In the genomic region with DNA sequence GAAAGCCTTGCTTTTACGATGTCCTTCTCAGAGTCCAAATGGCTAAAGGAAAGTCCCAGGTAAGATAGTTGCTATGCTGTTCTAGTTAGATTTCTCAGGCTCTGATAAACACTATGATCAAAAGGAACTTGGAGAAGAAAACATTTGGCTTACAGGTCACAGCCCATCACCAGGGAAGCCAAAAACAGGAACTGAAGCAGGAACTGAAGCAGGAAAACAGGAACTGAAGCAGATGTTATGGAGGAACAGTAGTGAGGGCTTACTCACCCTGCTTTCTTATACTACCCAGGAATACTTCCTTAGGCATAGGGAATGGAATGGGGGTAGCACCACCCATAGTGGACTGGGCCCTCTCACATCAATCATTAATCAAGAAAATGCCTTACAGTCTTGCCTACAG, we compare ENCODE assay signal across 25 mouse cellular contexts. TPM values are rescaled to one million over a fixed set of nuclear protein-coding genes. Genes with fewer than 3 reads are reported as not detected.
A peak's percentile ranks its signal among the peaks of the same experiment; 100 is the strongest.
DNase-seq lines count a peak whose midpoint lies in the region; ATAC-seq and TF ChIP-seq lines count a peak whose summit lies in the region.
"Had no signal": no experiment of that assay in that cellular context is flagged by ENCODE, and none has a peak within 500 bp of the region (broad histone marks: within the 10 kb centered on the region; RNA-seq: fewer than 3 reads in every experiment).

No protein-coding gene starts in this region.

- dilution Hi-C loops in CH12.LX (cut with MboI; ENCODE audit: extremely low pct_ligation_motif_present, extremely low pct_unique_long_range_greater_than_20kb, low sequenced_read_pairs) = no loop called here

- TF ChIP-seq POLR2A in CH12.LX (IDR thresholded peaks at IDR 0.05; ENCODE audit: low read depth, low read length) = no peak

- H3K9me3 ChIP-seq in CH12.LX (replicated peaks; ENCODE audit: low read length) = peaks cover 4% of the 10 kb centered on the region
- H3K9me3 ChIP-seq in kidney, embryonic 15.5 days (replicated peaks) = no peaks in the 10 kb centered on the region
- H3K9me3 ChIP-seq: embryonic facial prominence, embryonic 13.5 days; forebrain, embryonic 12.5 days; heart, embryonic 15.5 days; intestine, embryonic 15.5 days had no signal

- peaks cover 0 to 4% of the 10 kb centered on the region in 2 experiments; a peak in 1 of 4 replicates for H3K4me1 ChIP-seq in CH12.LX (ENCODE audit: control insufficient read depth in 1 of 2, insufficient read depth in 2 of 2)
- H3K4me1 ChIP-seq in kidney, embryonic 15.5 days = no peaks in the 10 kb centered on the region
- H3K4me1 ChIP-seq: embryonic facial prominence, embryonic 13.5 days; forebrain, embryonic 12.5 days; heart, embryonic 15.5 days; intestine, embryonic 15.5 days had no signal

- H3K79me2 ChIP-seq in CH12.LX (replicated peaks; ENCODE audit: control insufficient read depth, extremely low read depth, insufficient read depth, poor library complexity, severe bottlenecking) = no peaks in the 10 kb centered on the region

- WGBS in kidney, embryonic 15.5 days = 88% methylated on average over 1 of the region's 1 CpGs

- peak; percentile 68 for TF ChIP-seq EP300 in CH12.LX (IDR thresholded peaks at IDR 0.05; ENCODE audit: low read length)

- no peaks in the 10 kb centered on the region for H3K36me3 ChIP-seq in CH12.LX (replicated peaks in 1 of 2; ENCODE audit: control insufficient read depth in 1 of 2, insufficient read depth in 1 of 2, low read length in 1 of 2)
- no peaks in the 10 kb centered on the region for H3K36me3 ChIP-seq in kidney, embryonic 15.5 days
- H3K36me3 ChIP-seq: embryonic facial prominence, embryonic 13.5 days; forebrain, embryonic 12.5 days; heart, embryonic 15.5 days; intestine, embryonic 15.5 days had no signal

- peaks cover 14% of the 10 kb centered on the region for H3K27me3 ChIP-seq in CH12.LX (replicated peaks)
- no peaks in the 10 kb centered on the region for H3K27me3 ChIP-seq in kidney, embryonic 15.5 days
- H3K27me3 ChIP-seq: embryonic facial prominence, embryonic 13.5 days; forebrain, embryonic 12.5 days; heart, embryonic 15.5 days; intestine, embryonic 15.5 days had no signal

- no peak overlapping the region for H3K4me3 ChIP-seq in CH12.LX (replicated peaks in 1 of 3; ENCODE audit: low read depth in 2 of 3, low read length in 2 of 3, poor library complexity in 1 of 3)
- no peak overlapping the region for H3K4me3 ChIP-seq in kidney, embryonic 15.5 days (replicated peaks)
- H3K4me3 ChIP-seq: embryonic facial prominence, embryonic 13.5 days; forebrain, embryonic 12.5 days; gastrocnemius, adult 2 months; heart, embryonic 15.5 days; intestine, embryonic 15.5 days had no signal

- no peak overlapping the region for H3K4me2 ChIP-seq in CH12.LX (ENCODE audit: insufficient read depth, low read depth, poor library complexity, severe bottlenecking)
- H3K4me2 ChIP-seq in kidney, embryonic 15.5 days = no peak overlapping the region
- H3K4me2 ChIP-seq: embryonic facial prominence, embryonic 13.5 days; forebrain, embryonic 12.5 days; heart, embryonic 11.5 days; heart, embryonic 15.5 days; hindbrain, embryonic 14.5 days; intestine, embryonic 15.5 days had no signal

- TF ChIP-seq RAD21 in CH12.LX (IDR thresholded peaks at IDR 0.05; ENCODE audit: low read depth, low read length) = no peak

- peak; percentile 16 for DNase-seq in A20 (ENCODE audit: low read depth, low spot score)
- DNase-seq in CH12.LX (ENCODE audit: extremely low read depth) = no peak
- no peak for DNase-seq in frontal cortex, adult 2 months (ENCODE audit: extremely low spot score in 1 of 2, low spot score in 1 of 2)
- DNase-seq: adrenal gland, adult 2 months; adrenal gland, postnatal 25 days; B cell, adult 2 months; cerebellum, adult 8-10 months; cerebellum, postnatal 14 days; gastrocnemius, adult 2 months; gastrocnemius, postnatal 36 days; heart, adult 18-20 months; heart, postnatal 14 days had no signal

- ATAC-seq in common myeloid progenitor, adult 5-6 weeks (replicated peaks; ENCODE audit: low read depth, poor library complexity, severe bottlenecking) = 0 out of 2 replicates have a peak, but pooled peaks have one; percentile 32
- 0 out of 2 replicates have a peak, but pooled peaks have one; percentile 35 for ATAC-seq in monocyte, adult 5-6 weeks (replicated peaks; ENCODE audit: insufficient number of reproducible peaks, low FRiP score, low TSS enrichment, poor library complexity, severe bottlenecking)
- ATAC-seq in frontal cortex, adult (ENCODE audit: low TSS enrichment) = no peak
- no peak for ATAC-seq in kidney, embryonic 15.5 days (replicated peaks; ENCODE audit: low FRiP score)
- ATAC-seq: CD4-positive, CD25-positive, alpha-beta regulatory T cell, adult 4 months; forebrain, embryonic 16.5 days; intestine, embryonic 15.5 days had no signal

- no peak overlapping the region for H3K27ac ChIP-seq in CH12.LX (ENCODE audit: insufficient read depth, low read depth)
- no peak overlapping the region for H3K27ac ChIP-seq in kidney, embryonic 15.5 days
- H3K27ac ChIP-seq: embryonic facial prominence, embryonic 13.5 days; forebrain, embryonic 12.5 days; gastrocnemius, adult 2 months; heart, embryonic 15.5 days; hindbrain, embryonic 14.5 days; intestine, embryonic 15.5 days had no signal

- no peak for TF ChIP-seq CTCF in CH12.LX (conservative IDR thresholded peaks at IDR 0.05 in 1 of 2, IDR thresholded peaks at IDR 0.05 in 1 of 2; ENCODE audit: low read depth in 2 of 2, low read length in 2 of 2)

- no peak overlapping the region for H3K9ac ChIP-seq in CH12.LX (ENCODE audit: insufficient read depth, low read depth)
- H3K9ac ChIP-seq in kidney, embryonic 15.5 days = no peak overlapping the region
- H3K9ac ChIP-seq: embryonic facial prominence, embryonic 13.5 days; forebrain, embryonic 12.5 days; heart, embryonic 15.5 days; hindbrain, embryonic 14.5 days; intestine, embryonic 15.5 days had no signal

- in situ Hi-C loops in CH12.LX (cut with MboI; ENCODE audit: low pct_ligation_motif_present, low pct_unique_long_range_greater_than_20kb, low sequenced_read_pairs) = no loop called here

TF ChIP-seq in CH12.LX, 34 proteins besides CTCF, POLR2A, EP300 and RAD21:
- TF ChIP-seq ELF1 (IDR thresholded peaks at IDR 0.05; ENCODE audit: low read depth, low read length) (no peak), ZKSCAN1 (IDR thresholded peaks at IDR 0.05; ENCODE audit: borderline replicate concordance, low read depth, low read length) (no peak), MEF2A (IDR thresholded peaks at IDR 0.05; ENCODE audit: borderline replicate concordance, low read depth, low read length) (no peak), UBTF (IDR thresholded peaks at IDR 0.05; ENCODE audit: low read depth, low read length) (no peak), POLR2AphosphoS2 (IDR thresholded peaks at IDR 0.05; ENCODE audit: low read depth, low read length) (no peak), JUND (conservative IDR thresholded peaks at IDR 0.05; ENCODE audit: low read depth, low read length) (no peak), RCOR1 (conservative IDR thresholded peaks at IDR 0.05; ENCODE audit: low read depth, low read length) (no peak), CHD2 (IDR thresholded peaks at IDR 0.05; ENCODE audit: low read length) (no peak), BHLHE40 (IDR thresholded peaks at IDR 0.05; ENCODE audit: low read depth, low read length) (no peak), NELFE (IDR thresholded peaks at IDR 0.05; ENCODE audit: low read depth, low read length) (no peak), USF1 (IDR thresholded peaks at IDR 0.05; ENCODE audit: low read depth, low read length) (no peak), ETS1 (conservative IDR thresholded peaks at IDR 0.05; ENCODE audit: low read depth, low read length) (no peak)

RNA-seq across cellular contexts. Expression of a gene that starts 4.6 kb away (rescaled TPM):
- not detected in 2 replicates for total RNA-seq in CH12.LX (2012; rRNA removed)
- total RNA-seq in CH12.LX (2014; rRNA removed) = not detected in 2 replicates
- not detected in 2 replicates for polyA plus RNA-seq in CH12.LX (2012; ENCODE audit: insufficient read length, low read depth)
- not detected in 2 replicates for total RNA-seq in common myeloid progenitor, adult 5-6 weeks (2017)
- total RNA-seq in monocyte, adult 5-6 weeks (2017) = 0.39 to 1.5 TPM (median 0.57 TPM) in 3 replicates
- not detected in 2 replicates for polyA plus RNA-seq in kidney, embryonic 15.5 days (2015; fragmentation: Nextera tagmentation; extraction: Ambion mirVana)
- polyA plus RNA-seq in frontal cortex, adult 2 months (2012; rRNA removed) = not detected in 2 replicates
- total RNA-seq: adrenal gland, adult 2 months; adrenal gland, postnatal 25 days; gastrocnemius, adult 2 months; gastrocnemius, postnatal 36 days; heart, adult 18-20 months; heart, postnatal 14 days; hematopoietic stem cell, adult 5-6 weeks had no signal
- polyA plus RNA-seq: adrenal gland, adult 2 months; CD4-positive, CD25-positive, alpha-beta regulatory T cell, adult 4 months; embryonic facial prominence, embryonic 13.5 days; forebrain, embryonic 12.5 days; heart, embryonic 11.5 days; heart, embryonic 15.5 days; hindbrain, embryonic 14.5 days; intestine, embryonic 15.5 days had no signal

RNA-seq across cellular contexts. Expression of a gene that starts 34.2 kb away (rescaled TPM):
- total RNA-seq in CH12.LX (2012; rRNA removed) = not detected in 2 replicates
- total RNA-seq in CH12.LX (2014; rRNA removed) = not detected in 2 replicates
- not detected in 2 replicates for polyA plus RNA-seq in CH12.LX (2012; ENCODE audit: insufficient read length, low read depth)
- total RNA-seq in common myeloid progenitor, adult 5-6 weeks (2017) = not detected in 2 replicates
- total RNA-seq in monocyte, adult 5-6 weeks (2017) = not detected in 3 replicates
- not detected in 2 replicates for polyA plus RNA-seq in kidney, embryonic 15.5 days (2015; fragmentation: Nextera tagmentation; extraction: Ambion mirVana)
- not detected in 2 replicates for polyA plus RNA-seq in frontal cortex, adult 2 months (2012; rRNA removed)
- total RNA-seq: adrenal gland, adult 2 months; adrenal gland, postnatal 25 days; gastrocnemius, adult 2 months; gastrocnemius, postnatal 36 days; heart, adult 18-20 months; heart, postnatal 14 days; hematopoietic stem cell, adult 5-6 weeks had no signal
- polyA plus RNA-seq: adrenal gland, adult 2 months; CD4-positive, CD25-positive, alpha-beta regulatory T cell, adult 4 months; embryonic facial prominence, embryonic 13.5 days; forebrain, embryonic 12.5 days; forebrain, embryonic 16.5 days; heart, embryonic 11.5 days; heart, embryonic 15.5 days; hindbrain, embryonic 14.5 days; intestine, embryonic 15.5 days had no signal

RNA-seq across cellular contexts. Expression of a gene that starts 38.5 kb away (rescaled TPM):
- total RNA-seq in CH12.LX (2012; rRNA removed) (not detected in 2 replicates), CH12.LX (2014; rRNA removed) (not detected in 2 replicates)
- polyA plus RNA-seq in CH12.LX (2012; ENCODE audit: insufficient read length, low read depth) = not detected in 2 replicates
- not detected in 2 replicates for total RNA-seq in common myeloid progenitor, adult 5-6 weeks (2017)
- total RNA-seq in monocyte, adult 5-6 weeks (2017) = not detected in 3 replicates
- not detected in 2 replicates for polyA plus RNA-seq in kidney, embryonic 15.5 days (2015; fragmentation: Nextera tagmentation; extraction: Ambion mirVana)
- not detected in 2 replicates for polyA plus RNA-seq in frontal cortex, adult 2 months (2012; rRNA removed)
- total RNA-seq: adrenal gland, adult 2 months; adrenal gland, postnatal 25 days; gastrocnemius, adult 2 months; gastrocnemius, postnatal 36 days; heart, adult 18-20 months; heart, postnatal 14 days; hematopoietic stem cell, adult 5-6 weeks had no signal
- polyA plus RNA-seq: adrenal gland, adult 2 months; CD4-positive, CD25-positive, alpha-beta regulatory T cell, adult 4 months; embryonic facial prominence, embryonic 13.5 days; forebrain, embryonic 12.5 days; forebrain, embryonic 16.5 days; heart, embryonic 11.5 days; heart, embryonic 15.5 days; hindbrain, embryonic 14.5 days; intestine, embryonic 15.5 days had no signal

Comparison
In these comparisons a context has a peak if more than half of its experiments do, and no peak if none do; other contexts are left out.
1. ATAC-seq: peak in common myeloid progenitor, adult 5-6 weeks (single experiment) and monocyte, adult 5-6 weeks (single experiment); none in frontal cortex, adult (single experiment) and kidney, embryonic 15.5 days (single experiment).